Mouse (Mus musculus): Measurements from ENCODE around the gene Col11a2.
"Not testable (repeated sequence)": the region's sequence is repeated elsewhere in the genome, so short reads cannot be mapped to it uniquely, and the experiment has no call there.

Gene Col11a2

GRCm38 (mm10) chr17:34038878-34039561 is at the start of gene Col11a2:
TSS of gene Col11a2 (plus strand) at chr17:34039437.
- in situ Hi-C loops (cut with MboI; ENCODE audit: unreplicated experiment in 2 of 2): loop anchor here in 1 of 2 experiments (5.0 kb wide), 1 partner anchor 33 kb away; no protein-coding TSS in a partner anchor

DNA sequence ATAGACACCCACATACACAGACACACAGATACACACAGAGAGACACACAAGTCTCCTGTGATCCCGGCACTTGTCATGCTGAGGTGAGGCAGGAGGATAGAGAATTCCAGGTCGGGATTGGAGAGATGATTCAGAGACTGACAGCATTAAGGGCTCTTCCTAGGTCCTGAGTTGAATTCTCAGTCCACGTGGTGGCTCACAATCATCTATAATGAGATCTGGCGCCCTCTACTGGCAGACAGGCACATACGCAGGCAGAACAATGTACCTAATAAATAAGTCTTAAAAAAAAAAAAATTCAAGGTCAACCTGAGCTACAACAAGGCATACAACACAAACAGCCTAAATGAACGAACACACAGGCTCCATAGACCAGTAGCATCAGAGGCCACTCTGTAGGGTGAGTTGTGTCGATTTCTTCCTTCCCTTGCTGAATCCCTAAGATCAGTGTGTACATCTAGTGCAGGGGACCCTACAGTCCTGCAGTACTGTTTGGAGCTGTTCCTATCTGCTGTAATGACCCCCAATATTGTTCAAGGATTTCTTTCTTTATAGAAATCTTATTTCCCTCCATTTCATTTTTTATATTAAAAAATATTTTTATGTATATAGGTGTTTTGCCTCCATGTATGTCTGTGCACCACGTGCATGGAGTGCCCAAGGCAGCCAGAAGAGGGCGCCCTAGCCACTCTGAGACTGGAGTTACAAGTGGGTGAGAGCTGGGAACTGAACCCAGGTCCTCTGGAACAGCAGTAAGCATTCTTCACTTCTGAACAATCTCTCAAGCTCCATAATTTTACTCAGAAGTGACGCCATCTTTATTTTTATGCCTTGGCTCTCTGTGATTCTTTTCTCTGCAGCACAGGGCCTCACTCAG is 47.2 kb upstream of the Col11a2 start:
- in situ Hi-C loops (cut with MboI; ENCODE audit: unreplicated experiment in 2 of 2): loop anchor here in 1 of 2 experiments (5.0 kb wide), 1 partner anchor 1275 kb away; no protein-coding TSS in a partner anchor

- in situ Hi-C loops (cut with MboI; ENCODE audit: unreplicated experiment in 2 of 2): loop anchor here in 1 of 2 experiments (5.0 kb wide), 1 partner anchor 1272 kb away; no protein-coding TSS in a partner anchor
These were observed 44.3 kb upstream of the Col11a2 start for GRCm38 (mm10) chr17:33994959-33995358.

DNA sequence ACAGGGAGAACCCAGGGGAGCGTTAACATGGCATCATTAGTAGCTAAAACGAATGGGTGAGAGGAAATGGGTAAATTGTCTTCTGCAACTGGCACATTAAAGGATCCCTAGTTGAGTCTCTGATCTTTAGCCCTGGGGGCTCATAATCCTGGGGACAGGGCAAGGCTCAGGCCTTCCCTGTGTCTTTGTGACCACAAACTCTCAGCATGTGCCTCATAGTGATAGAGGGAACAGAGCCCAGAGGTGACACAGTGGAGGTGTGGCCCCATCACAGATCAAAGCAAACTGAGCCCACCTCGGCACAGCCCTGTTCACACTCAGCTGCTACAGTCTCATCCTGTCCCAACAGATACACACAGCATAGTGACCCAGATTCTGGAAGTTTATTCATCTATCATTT is 43.6 kb upstream of the Col11a2 start:
- in situ Hi-C loops (cut with MboI; ENCODE audit: unreplicated experiment in 2 of 2): no loop called here

GRCm38 (mm10) chr17:33997025-33997424 is 42.2 kb upstream of the Col11a2 start:
- in situ Hi-C loops (cut with MboI; ENCODE audit: unreplicated experiment in 2 of 2): not testable (repeated sequence)

GRCm38 (mm10) chr17:33998697-33999096 is 40.5 kb upstream of the Col11a2 start:
- in situ Hi-C loops (cut with MboI; ENCODE audit: unreplicated experiment in 2 of 2): not testable (repeated sequence)

DNA sequence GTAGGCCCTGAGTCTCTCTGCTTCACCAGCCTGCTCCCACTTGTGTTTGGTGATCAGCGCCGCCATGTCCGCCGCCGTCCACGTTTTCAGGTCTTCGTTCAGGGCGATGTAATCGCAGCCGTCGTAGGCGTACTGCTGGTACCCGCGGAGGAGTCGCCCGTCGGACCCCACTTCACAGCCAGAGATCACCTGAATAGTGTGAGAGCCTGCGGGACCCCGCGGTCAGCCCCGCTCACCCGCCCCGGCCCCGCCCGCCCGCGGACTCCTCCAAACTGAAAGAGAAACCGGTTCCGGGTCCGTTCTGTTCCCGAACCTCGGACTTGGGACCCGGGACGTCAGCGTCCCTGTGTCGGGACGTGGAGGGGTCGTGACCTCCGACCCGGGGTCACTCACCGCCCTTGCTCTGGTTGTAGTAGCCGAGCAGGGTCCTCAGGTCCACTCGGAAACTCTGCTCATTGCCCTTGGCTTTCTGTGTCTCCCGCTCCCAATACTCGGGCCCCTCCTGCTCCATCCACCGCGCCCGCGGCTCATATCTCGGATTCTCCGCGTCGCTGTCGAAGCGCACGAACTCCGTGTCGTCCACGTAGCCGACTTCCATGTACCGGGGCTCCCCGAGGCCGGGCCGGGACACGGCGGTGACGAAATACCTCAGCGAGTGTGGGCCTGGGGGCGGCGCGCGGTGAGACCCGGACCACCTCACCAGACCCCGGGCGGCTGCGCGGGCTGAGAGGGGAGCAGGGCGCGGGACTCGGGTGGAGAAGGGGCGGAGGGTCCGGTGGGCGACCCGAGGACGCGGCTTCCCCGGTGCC is 39.7 kb upstream of the Col11a2 start:
- in situ Hi-C loops (cut with MboI; ENCODE audit: unreplicated experiment in 2 of 2): loop anchor here (5.0 to 25.0 kb wide), 3 partner anchors 32 to 1388 kb away; partner anchors contain the start of genes H2-D1 (in 1 of the 2) and H2-Q4 (in 1 of the 2)

- in situ Hi-C loops (cut with MboI; ENCODE audit: unreplicated experiment in 2 of 2): loop anchor here (5.0 to 25.0 kb wide), 3 partner anchors 33 to 1387 kb away; partner anchors contain the start of genes H2-D1 (in 1 of the 2) and H2-Q4 (in 1 of the 2)
These were observed 39.1 kb upstream of the Col11a2 start, which contains the start of gene H2-K1 for GRCm38 (mm10) chr17:34000150-34000537. TSS of gene H2-K1 (minus strand) at chr17:34000347.

DNA sequence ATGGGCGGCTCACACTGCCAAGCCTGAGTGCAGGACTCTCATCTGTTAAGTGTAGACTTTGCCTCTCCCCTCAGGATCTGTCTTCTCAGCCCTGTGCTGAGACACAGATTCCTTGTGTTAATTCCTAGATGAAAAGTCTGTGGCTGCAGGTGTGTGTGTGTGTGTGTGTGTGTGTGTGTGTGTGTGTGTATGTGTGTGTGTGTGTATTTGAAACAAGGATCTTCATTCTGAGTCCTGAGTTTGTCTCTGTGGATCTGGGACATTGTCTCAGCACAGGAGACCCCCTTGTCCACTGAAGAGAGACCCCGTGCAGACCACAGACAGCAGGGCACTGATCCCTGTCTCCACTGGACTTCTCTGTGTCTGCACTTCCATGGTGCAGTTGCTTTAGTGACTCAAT is 38.4 kb upstream of the Col11a2 start:
- in situ Hi-C loops (cut with MboI; ENCODE audit: unreplicated experiment in 2 of 2): loop anchor here (5.0 to 25.0 kb wide), 3 partner anchors 33 to 1387 kb away; partner anchors contain the start of genes H2-D1 (in 1 of the 2) and H2-Q4 (in 1 of the 2)

- in situ Hi-C loops (cut with MboI; ENCODE audit: unreplicated experiment in 2 of 2): loop anchor here (5.0 to 25.0 kb wide), 3 partner anchors 36 to 1384 kb away; partner anchors contain the start of genes H2-D1 (in 1 of the 2) and H2-Q4 (in 1 of the 2)
These were observed 35.8 kb upstream of the Col11a2 start for GRCm38 (mm10) chr17:34003426-34003825.

- in situ Hi-C loops (cut with MboI; ENCODE audit: unreplicated experiment in 2 of 2): loop anchor here in 1 of 2 experiments (25.0 kb wide), 1 partner anchor 1381 kb away; the partner anchor contains the start of gene H2-Q4
These were observed 32.7 kb upstream of the Col11a2 start for GRCm38 (mm10) chr17:34006570-34006969.

DNA sequence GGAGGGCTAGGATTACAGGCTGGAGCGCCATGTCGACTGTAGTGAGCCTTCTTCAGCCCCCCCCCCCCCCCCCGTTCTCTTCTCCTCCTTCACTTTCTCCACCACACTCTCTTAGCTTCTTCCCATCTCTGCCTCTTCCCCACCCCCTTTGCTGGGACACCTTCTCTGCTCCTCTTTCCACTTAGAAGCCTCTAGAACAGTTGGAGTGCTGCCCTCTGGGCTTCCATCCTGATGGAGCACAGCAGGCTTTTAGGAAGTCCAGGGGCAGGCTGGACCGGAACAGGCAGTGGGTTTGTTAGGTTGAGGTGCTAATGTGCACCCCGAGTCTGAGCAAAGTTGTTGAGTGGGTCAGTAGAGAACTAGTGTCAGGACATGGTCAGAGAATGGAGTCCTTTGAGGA is 29.1 kb upstream of the Col11a2 start:
- in situ Hi-C loops (cut with MboI; ENCODE audit: unreplicated experiment in 2 of 2): loop anchor here in 1 of 2 experiments (25.0 kb wide), 1 partner anchor 1377 kb away; the partner anchor contains the start of gene H2-Q4

GRCm38 (mm10) chr17:34013436-34013835 is 25.8 kb upstream of the Col11a2 start:
- in situ Hi-C loops (cut with MboI; ENCODE audit: unreplicated experiment in 2 of 2): loop anchor here in 1 of 2 experiments (25.0 kb wide), 1 partner anchor 1374 kb away; the partner anchor contains the start of gene H2-Q4

DNA sequence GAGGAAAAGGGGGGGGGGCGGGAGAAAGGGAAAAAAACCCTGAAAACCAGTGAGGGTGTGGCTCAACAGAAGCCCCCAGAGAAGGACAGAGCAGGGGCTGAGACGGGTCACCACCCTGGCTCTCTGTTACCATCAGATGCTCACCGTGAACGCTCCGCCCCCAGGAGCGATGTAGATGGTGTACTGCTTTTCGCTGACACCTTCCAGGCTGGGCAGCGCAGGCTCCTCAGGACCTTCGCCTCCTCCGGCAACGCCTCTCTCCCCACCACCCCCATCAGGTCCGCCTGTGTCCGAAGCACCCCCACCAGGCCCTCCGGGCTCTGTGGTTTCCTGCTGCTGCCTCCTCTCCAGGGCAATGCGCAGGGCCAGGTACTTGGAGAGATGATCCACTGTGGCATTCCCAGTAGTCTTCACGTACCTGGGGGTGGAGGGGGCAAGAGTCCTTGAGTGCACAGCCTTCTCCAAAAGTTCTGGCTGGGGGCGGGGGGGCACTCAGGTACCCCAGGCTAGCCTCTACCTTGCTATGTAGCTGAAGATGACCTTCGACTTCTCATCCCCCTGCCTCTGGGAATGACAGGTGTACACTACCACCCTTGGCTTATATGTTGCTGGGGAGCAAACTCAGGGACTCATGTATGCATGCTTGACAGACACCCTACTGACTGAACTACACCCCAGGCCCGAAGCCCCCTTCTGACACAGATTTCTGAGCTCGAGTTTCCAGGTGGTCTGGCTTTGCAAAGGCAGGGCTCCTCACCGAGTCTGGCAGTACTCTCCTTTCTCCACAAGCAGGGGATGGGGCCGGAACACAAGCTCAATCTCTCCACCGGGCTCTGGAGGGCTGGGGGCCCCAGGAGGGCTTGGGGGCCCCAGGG is 17.5 kb upstream of the Col11a2 start:
- in situ Hi-C loops (cut with MboI; ENCODE audit: unreplicated experiment in 2 of 2): loop anchor here in 1 of 2 experiments (25.0 kb wide), 1 partner anchor 1366 kb away; the partner anchor contains the start of gene H2-Q4

DNA sequence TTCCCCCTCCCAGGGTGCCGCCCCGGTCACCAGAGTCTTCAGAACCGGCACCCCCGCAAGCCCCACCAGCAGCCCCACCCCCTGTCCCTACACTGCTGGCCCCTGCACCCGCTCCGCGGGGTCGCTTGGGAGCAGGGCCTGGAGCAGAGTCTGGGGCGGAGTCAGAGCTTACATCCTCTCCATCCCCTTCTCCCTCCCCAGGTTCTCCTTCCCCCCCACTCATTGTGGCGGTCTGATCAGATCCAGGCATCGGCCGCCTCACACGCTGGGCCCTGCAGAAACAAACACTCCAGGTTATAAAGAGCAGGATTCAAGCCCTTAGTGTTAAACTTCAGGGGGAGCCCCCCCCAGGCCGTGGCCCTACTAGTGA is 16.8 kb upstream of the Col11a2 start:
- in situ Hi-C loops (cut with MboI; ENCODE audit: unreplicated experiment in 2 of 2): loop anchor here in 1 of 2 experiments (25.0 kb wide), 1 partner anchor 1365 kb away; the partner anchor contains the start of gene H2-Q4

GRCm38 (mm10) chr17:34022987-34023386 is 16.2 kb upstream of the Col11a2 start:
- in situ Hi-C loops (cut with MboI; ENCODE audit: unreplicated experiment in 2 of 2): loop anchor here in 1 of 2 experiments (25.0 kb wide), 1 partner anchor 1364 kb away; the partner anchor contains the start of gene H2-Q4

- in situ Hi-C loops (cut with MboI; ENCODE audit: unreplicated experiment in 2 of 2): loop anchor here in 1 of 2 experiments (25.0 kb wide), 1 partner anchor 1364 kb away; the partner anchor contains the start of gene H2-Q4
These were observed 15.6 kb upstream of the Col11a2 start for GRCm38 (mm10) chr17:34023678-34024077.

- in situ Hi-C loops (cut with MboI; ENCODE audit: unreplicated experiment in 2 of 2): loop anchor here in 1 of 2 experiments (25.0 kb wide), 1 partner anchor 1363 kb away; the partner anchor contains the start of gene H2-Q4
These were observed 14.9 kb upstream of the Col11a2 start, which contains the start of gene Ring1 for GRCm38 (mm10) chr17:34024317-34024821. TSS of gene Ring1 (minus strand) at chr17:34024680.

Measured in v-Abl transformed pro-B cells (cell line).